Mouse (Mus musculus) midbrain, embryonic 10.5 days (tissue): ENCODE measurements at regions not wholly inside any gene's neighbourhood (a gene's known extent, or its start where the extent isn't known, plus 50 kb on each side); places are given as distances from the start of the nearest gene placed in this dataset.

Experiments
- DNase-seq: peaks from one replicate; pipeline ENCODE4 v3.0.0-alpha.2; 2017; ENCODE audit warnings: low spot score
- H3K27ac ChIP-seq: fragments of 300-500 bp; sonication (generic); replicated peaks from 2 replicates; pipeline ENCODE4 v1.5.1; 2016; ENCODE audit warnings: mild to moderate bottlenecking
- H3K27me3 ChIP-seq: fragments of 300-500 bp; sonication (generic); 2 replicates; pipeline ENCODE4 v1.6.1; 2016; ENCODE audit warnings: low read depth, mild to moderate bottlenecking; ENCODE audit not compliant: poor library complexity, severe bottlenecking
- H3K36me3 ChIP-seq: fragments of 300-500 bp; sonication (generic); 2 replicates; pipeline ENCODE4 v1.6.1; 2016; ENCODE audit warnings: mild to moderate bottlenecking, moderate library complexity
- H3K4me1 ChIP-seq: fragments of 300-500 bp; sonication (generic); 2 replicates; pipeline ENCODE4 v1.6.1; 2016
- H3K4me3 ChIP-seq: fragments of 300-500 bp; sonication (generic); 2 replicates; pipeline ENCODE4 v1.5.1; 2016; ENCODE audit warnings: mild to moderate bottlenecking, moderate library complexity
- H3K9me3 ChIP-seq: fragments of 300-500 bp; sonication (generic); replicated peaks from 2 replicates; pipeline ENCODE4 v1.6.1; 2016; ENCODE audit warnings: mild to moderate bottlenecking
- WGBS: fragments of 180-500 bp; shearing (Covaris S2); methylation state at CpG from one replicate; pipeline ENCODE4 v1.1.7; 2016; 5-methylcytosine and 5-hydroxymethylcytosine counted together

DNA sequence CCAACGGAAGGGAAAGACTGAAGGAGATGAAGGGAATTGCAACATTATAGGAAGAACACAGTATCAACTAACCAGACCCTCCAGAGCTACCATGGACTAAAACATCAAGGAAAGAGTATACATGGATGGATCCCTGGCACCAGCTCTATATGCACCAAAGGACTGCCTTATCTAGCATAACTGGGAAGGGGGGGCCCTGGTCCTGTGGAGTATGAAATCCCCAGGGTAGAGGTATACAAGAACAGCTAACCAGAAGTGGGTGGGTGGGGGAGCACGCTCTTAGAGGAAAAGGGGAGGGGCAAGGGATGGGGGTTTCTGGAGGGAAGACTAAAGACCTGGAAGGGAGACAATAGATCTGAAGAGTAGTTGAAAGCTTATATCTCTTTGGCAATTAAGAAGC, 1085.0 kb upstream of the Pcdh20 start:
- no peak for DNase-seq
- 48% methylated on average over 2 of the region's 2 CpGs for WGBS
- no peaks in the 10 kb centered on the region for H3K9me3 ChIP-seq
- H3K36me3 ChIP-seq = no peaks in the 10 kb centered on the region
- no peak overlapping the region for H3K27ac ChIP-seq
- no peak overlapping the region for H3K4me3 ChIP-seq
- H3K4me1 ChIP-seq = peaks cover 7% of the 10 kb centered on the region; the same call in 1 of the 2 replicates
- H3K27me3 ChIP-seq = no peaks in the 10 kb centered on the region

DNA sequence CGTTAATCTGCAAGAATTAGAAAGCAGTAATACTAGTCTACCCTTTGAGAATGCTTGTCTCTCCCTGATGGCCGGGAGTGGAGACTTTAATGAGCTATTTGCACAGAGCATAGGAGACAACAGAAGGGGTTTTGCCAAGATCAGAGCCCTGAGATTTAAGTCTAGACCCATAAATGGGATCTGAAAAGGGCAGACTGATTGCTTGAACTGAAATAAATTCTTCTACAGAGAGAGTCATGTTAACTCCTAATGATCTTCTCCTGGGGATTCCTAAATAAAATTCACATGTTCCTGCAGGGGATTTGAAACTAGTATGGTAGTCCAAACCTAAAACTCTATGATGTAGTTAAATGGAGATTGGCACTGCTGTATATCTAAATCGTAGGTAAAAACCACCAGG, 1082.9 kb upstream of the Pcdh20 start:
- no peak overlapping the region for H3K27ac ChIP-seq
- WGBS = 69% methylated on average over 3 of the region's 3 CpGs
- H3K9me3 ChIP-seq = no peaks in the 10 kb centered on the region
- no peak overlapping the region for H3K4me3 ChIP-seq
- no peaks in the 10 kb centered on the region for H3K36me3 ChIP-seq
- H3K27me3 ChIP-seq = no peaks in the 10 kb centered on the region
- peaks cover 7% of the 10 kb centered on the region; the same call in 1 of the 2 replicates for H3K4me1 ChIP-seq
- no peak for DNase-seq
